Mouse (Mus musculus) embryonic facial prominence, embryonic 14.5 days (tissue): Measurements from ENCODE around the gene Zmiz1. TPM values are rescaled to one million over a fixed set of nuclear protein-coding genes. Genes with fewer than 3 reads are reported as not detected.

Experiments used
- ATAC-seq: fragments of 200-750 bp; cut with Nextera tagmentation; 2 replicates; pipeline ENCODE4 v1.8.0; 2017; ENCODE audit warnings: low read depth, moderate number of reproducible peaks, moderate TSS enrichment
- DNase-seq: peaks from one replicate; pipeline ENCODE4 v3.0.0-alpha.2; 2015; ENCODE audit warnings: low spot score
- H3K27ac ChIP-seq: fragments of 300-500 bp; sonication (generic); replicated peaks from 2 replicates; pipeline ENCODE4 v1.5.1; 2014; ENCODE audit warnings: low read depth, mild to moderate bottlenecking, low read length, moderate library complexity
- H3K27me3 ChIP-seq: fragments of 300-500 bp; sonication (generic); replicated peaks from 2 replicates; pipeline ENCODE4 v1.6.1; 2014; ENCODE audit warnings: low read length; ENCODE audit not compliant: control insufficient read depth, insufficient read depth
- H3K36me3 ChIP-seq: fragments of 300-500 bp; sonication (generic); 2 replicates; pipeline ENCODE4 v1.6.1; 2014; ENCODE audit warnings: low read length, mixed read lengths; ENCODE audit not compliant: control insufficient read depth, insufficient read depth
- H3K4me1 ChIP-seq: fragments of 300-500 bp; sonication (generic); 2 replicates; pipeline ENCODE4 v1.6.1; 2014; ENCODE audit warnings: antibody characterized with exemption, low read length; ENCODE audit not compliant: control insufficient read depth, insufficient read depth
- H3K4me2 ChIP-seq: fragments of 300-500 bp; sonication (generic); 2 replicates; pipeline ENCODE4 v1.6.1; 2014; ENCODE audit warnings: low read depth, mild to moderate bottlenecking, low read length, moderate library complexity, mixed read lengths
- H3K4me3 ChIP-seq: fragments of 300-500 bp; sonication (generic); 2 replicates; pipeline ENCODE4 v1.5.1; 2014; ENCODE audit warnings: low read depth, mild to moderate bottlenecking, low read length
- H3K9ac ChIP-seq: fragments of 300-500 bp; sonication (generic); 2 replicates; pipeline ENCODE4 v1.6.1; 2014; ENCODE audit warnings: low read depth, mild to moderate bottlenecking, low read length, moderate library complexity, mixed read lengths
- H3K9me3 ChIP-seq: fragments of 300-500 bp; sonication (generic); 2 replicates; pipeline ENCODE4 v1.6.1; 2016; ENCODE audit warnings: low read length; ENCODE audit not compliant: control insufficient read depth
- WGBS: fragments of 180-500 bp; shearing (Covaris S2); extraction: QIAGEN DNeasy Blood & Tissue Kit; methylation state at CpG from one replicate; pipeline ENCODE4 v1.1.7; 2014; 5-methylcytosine and 5-hydroxymethylcytosine counted together
- polyA plus RNA-seq: library from polyadenylated mRNA; unstranded; fragments of >200 nt; fragmentation: Nextera tagmentation; extraction: Ambion mirVana; gene quantifications from 2 replicates; pipeline ENCODE4 v1.2.1, GENCODE M21; 2014

Zmiz1 gene
- polyA plus RNA-seq, 1 experiment from 2014 or later, result 31.3 TPM

- Histone ChIP-seq H3K9ac (0 out of 2 replicates have a peak overlapping the region, but pooled peaks have one; percentile 22), H3K4me2 (no peak overlapping the region), H3K9me3 (no peaks in the 10 kb centered on the region), H3K4me3 (no peak overlapping the region), H3K27me3 (no peaks in the 10 kb centered on the region), H3K4me1 (peaks cover 32% of the 10 kb centered on the region), H3K36me3 (no peaks in the 10 kb centered on the region), H3K27ac (no peak overlapping the region)
- no peak for ATAC-seq
- WGBS, result 54% methylated on average over 6 of the region's 6 CpGs
- no peak for DNase-seq
Measured at GRCm38 (mm10) chr14:25488097-25488613, 29.2 kb downstream of the Zmiz1 start.

- H3K9ac ChIP-seq, result no peak overlapping the region
- H3K36me3 ChIP-seq, result no peaks in the 10 kb centered on the region
- H3K27me3 ChIP-seq, result no peaks in the 10 kb centered on the region
- DNase-seq (no peak), ATAC-seq (no peak)
- H3K4me3 ChIP-seq, result no peak overlapping the region
- WGBS, result 82% methylated on average over 5 of the region's 6 CpGs
- H3K9me3 ChIP-seq, result no peaks in the 10 kb centered on the region
- no peak overlapping the region for H3K4me2 ChIP-seq
- no peak overlapping the region for H3K27ac ChIP-seq
- peaks cover 35% of the 10 kb centered on the region for H3K4me1 ChIP-seq
Measured at GRCm38 (mm10) chr14:25489336-25490078, 30.5 kb downstream of the Zmiz1 start.

DNA sequence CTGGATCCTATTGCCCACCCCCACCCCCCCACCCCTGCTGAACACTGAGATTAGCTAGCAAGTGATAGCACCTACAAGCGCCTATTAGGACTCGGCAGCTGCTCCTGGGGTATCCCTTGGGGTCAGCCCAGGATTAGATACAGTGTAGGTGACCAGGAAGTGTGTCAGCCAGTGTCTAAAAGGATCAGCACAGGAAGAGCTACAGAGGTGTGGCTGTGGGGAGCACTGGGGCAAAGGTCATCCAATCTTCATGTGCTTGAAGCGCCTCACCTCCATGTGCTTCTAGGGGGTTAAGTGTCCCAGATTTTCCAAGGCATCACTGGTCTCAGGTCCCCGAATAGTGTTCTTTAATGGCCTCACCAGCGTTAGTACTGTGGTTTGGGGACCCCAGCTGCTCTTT is 33.0 kb downstream of the Zmiz1 start:
- peaks cover 49% of the 10 kb centered on the region for H3K4me1 ChIP-seq
- H3K27me3 ChIP-seq, result no peaks in the 10 kb centered on the region
- no peak overlapping the region for H3K27ac ChIP-seq
- no peaks in the 10 kb centered on the region for H3K9me3 ChIP-seq
- H3K4me3 ChIP-seq, result no peak overlapping the region
- no peak overlapping the region for H3K9ac ChIP-seq
- 73% methylated on average over 5 of the region's 5 CpGs for WGBS
- DNase-seq (no peak), ATAC-seq (no peak)
- H3K4me2 ChIP-seq, result no peak overlapping the region
- H3K36me3 ChIP-seq, result no peaks in the 10 kb centered on the region

GRCm38 (mm10) chr14:25492567-25493279 is 33.7 kb downstream of the Zmiz1 start:
- 80% methylated on average over 11 of the region's 11 CpGs for WGBS
- H3K27ac ChIP-seq, result no peak overlapping the region
- no peak for DNase-seq

GRCm38 (mm10) chr14:25493301-25494241 is 34.6 kb downstream of the Zmiz1 start:
- Histone ChIP-seq H3K9me3 (no peaks in the 10 kb centered on the region), H3K9ac (0 out of 2 replicates have a peak overlapping the region, but pooled peaks have one; percentile 6), H3K36me3 (no peaks in the 10 kb centered on the region), H3K27me3 (no peaks in the 10 kb centered on the region), H3K27ac (no peak overlapping the region), H3K4me2 (no peak overlapping the region), H3K4me1 (peaks cover 53% of the 10 kb centered on the region), H3K4me3 (no peak overlapping the region)
- ATAC-seq (no peak; the same call in 1 of the 2 replicates), DNase-seq (no peak)
- 66% methylated on average over 19 of the region's 22 CpGs for WGBS

More at GRCm38 (mm10) chr14:25492567-25493279, 33.7 kb downstream of the Zmiz1 start:
- Histone ChIP-seq H3K4me2 (no peak overlapping the region), H3K27me3 (no peaks in the 10 kb centered on the region), H3K4me3 (no peak overlapping the region), H3K36me3 (no peaks in the 10 kb centered on the region), H3K4me1 (peaks cover 50% of the 10 kb centered on the region), H3K9ac (0 out of 2 replicates have a peak overlapping the region, but pooled peaks have one; percentile 6), H3K9me3 (no peaks in the 10 kb centered on the region)
- no peak for ATAC-seq

GRCm38 (mm10) chr14:25494778-25495177 is 35.8 kb downstream of the Zmiz1 start:
- no peaks in the 10 kb centered on the region for H3K9me3 ChIP-seq
- 81% methylated on average over 3 of the region's 3 CpGs for WGBS
- no peak for ATAC-seq

DNA sequence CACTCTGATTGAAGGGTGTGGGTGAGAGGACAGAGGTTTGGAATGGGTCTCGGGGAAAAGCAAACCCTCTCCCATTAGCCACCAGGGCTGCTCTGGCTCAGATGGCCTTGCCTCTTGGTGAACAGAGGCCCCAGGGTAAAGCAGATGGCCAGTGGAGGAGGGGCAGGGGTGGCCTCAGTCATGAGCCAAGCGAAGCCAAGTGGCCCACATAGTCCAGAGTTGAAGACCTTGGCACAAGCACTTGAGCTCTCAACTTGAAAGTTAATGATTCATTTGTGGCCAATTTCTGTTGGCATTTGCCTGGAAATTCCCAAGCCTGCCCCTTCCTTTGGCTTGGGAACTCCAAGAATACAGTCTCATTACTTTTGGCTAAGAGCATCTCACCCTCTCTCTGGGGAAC is 37.1 kb downstream of the Zmiz1 start:
- Histone ChIP-seq H3K4me3 (no peak overlapping the region), H3K4me2 (no peak overlapping the region), H3K4me1 (peaks cover 57% of the 10 kb centered on the region), H3K9me3 (no peaks in the 10 kb centered on the region), H3K27ac (no peak overlapping the region), H3K27me3 (no peaks in the 10 kb centered on the region), H3K36me3 (0 out of 2 replicates have a peak, but pooled peaks cover 3% of the 10 kb centered on the region), H3K9ac (no peak overlapping the region)
- DNase-seq (no peak), ATAC-seq (no peak)
- 74% methylated on average over 2 of the region's 2 CpGs for WGBS

More at GRCm38 (mm10) chr14:25494778-25495177, 35.8 kb downstream of the Zmiz1 start:
- H3K4me2 ChIP-seq, result no peak overlapping the region
- no peak for DNase-seq
- no peak overlapping the region for H3K9ac ChIP-seq
- no peak overlapping the region for H3K4me3 ChIP-seq
- H3K36me3 ChIP-seq, result 0 out of 2 replicates have a peak, but pooled peaks cover 3% of the 10 kb centered on the region
- H3K27ac ChIP-seq, result no peak overlapping the region
- peaks cover 60% of the 10 kb centered on the region for H3K4me1 ChIP-seq
- H3K27me3 ChIP-seq, result no peaks in the 10 kb centered on the region

DNA sequence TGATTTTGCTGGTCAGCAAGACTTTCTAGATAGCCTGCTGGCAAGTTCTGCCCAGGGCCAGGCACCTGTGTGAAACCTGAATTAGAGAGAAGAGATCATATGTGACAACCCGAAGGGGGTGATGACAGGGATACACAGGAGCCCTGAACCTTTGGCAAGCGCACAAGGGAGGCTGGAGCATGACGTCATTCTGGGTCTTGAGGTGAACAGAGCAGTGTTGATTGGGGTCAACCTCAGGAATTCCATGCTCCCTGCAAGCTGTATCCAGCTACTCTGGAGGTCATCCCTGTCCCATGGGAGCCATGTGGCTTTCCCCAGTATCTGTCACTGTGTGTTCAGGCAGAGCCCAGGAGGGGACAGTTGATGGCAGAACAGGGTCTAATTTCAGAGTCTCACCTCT is 38.0 kb downstream of the Zmiz1 start:
- ATAC-seq (no peak), DNase-seq (no peak)
- 64% methylated on average over 3 of the region's 3 CpGs for WGBS
- H3K36me3 ChIP-seq, result 0 out of 2 replicates have a peak, but pooled peaks cover 3% of the 10 kb centered on the region
- H3K27ac ChIP-seq, result peak overlapping the region; percentile 44
- H3K9me3 ChIP-seq, result no peaks in the 10 kb centered on the region
- H3K9ac ChIP-seq, result 0 out of 2 replicates have a peak overlapping the region, but pooled peaks have one; percentile 34
- no peaks in the 10 kb centered on the region for H3K27me3 ChIP-seq
- H3K4me3 ChIP-seq, result no peak overlapping the region
- H3K4me1 ChIP-seq, result peaks cover 57% of the 10 kb centered on the region
- no peak overlapping the region for H3K4me2 ChIP-seq
